In the genomic region with DNA sequence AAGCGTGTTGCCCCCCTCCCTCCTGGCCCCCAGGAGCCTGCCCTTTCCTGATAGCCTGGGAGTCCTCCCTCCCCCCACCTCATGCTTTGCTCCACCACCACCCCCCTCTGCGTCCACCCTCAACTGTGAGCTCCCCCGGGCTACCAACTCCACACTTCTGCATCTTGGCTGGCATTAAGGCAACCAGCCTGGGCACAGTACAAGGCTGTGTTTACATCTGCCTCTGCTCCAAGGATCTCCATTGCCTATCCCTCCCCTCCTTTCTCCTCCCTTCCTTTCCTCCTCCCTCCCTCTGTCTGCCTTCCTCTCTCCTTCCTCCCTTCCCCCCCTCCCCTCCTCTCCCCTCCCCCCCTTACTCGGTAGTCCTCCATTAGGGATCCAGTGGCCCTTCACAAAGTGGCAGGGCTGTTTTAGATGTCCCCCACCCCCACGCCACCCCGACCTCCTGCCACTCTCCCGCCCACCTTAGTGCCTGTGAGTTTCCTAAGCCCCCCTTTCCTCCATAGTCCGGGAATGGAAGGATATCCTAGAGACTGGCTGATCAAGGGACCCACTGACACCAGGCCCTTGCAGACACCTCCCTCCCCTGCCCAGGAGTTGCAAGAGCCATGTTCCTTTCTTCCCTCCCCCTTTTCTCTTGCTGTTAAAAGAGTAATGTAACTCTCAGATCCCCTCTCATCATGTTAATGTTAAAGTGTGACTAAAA, we compare ENCODE assay signal across 9 mouse cellular contexts. TPM values are rescaled to one million over a fixed set of nuclear protein-coding genes. Genes with fewer than 3 reads are reported as not detected.
A peak's percentile ranks its signal among the peaks of the same experiment; 100 is the strongest.
DNase-seq lines count a peak whose midpoint lies in the region; ATAC-seq lines count a peak whose summit lies in the region.
"Had no signal": no experiment of that assay in that cellular context is flagged by ENCODE, and none has a peak within 500 bp of the region (broad histone marks: within the 10 kb centered on the region; RNA-seq: fewer than 3 reads in every experiment).

No protein-coding gene starts in this region.

- 36% methylated on average over 8 of the region's 8 CpGs for WGBS in heart, embryonic 14.5 days
- WGBS in limb, embryonic 11.5 days = 44% methylated on average over 8 of the region's 8 CpGs

- peaks cover 42 to 52% of the 10 kb centered on the region in 2 experiments for H3K4me1 ChIP-seq in heart, embryonic 14.5 days (ENCODE audit: control insufficient read depth in 2 of 2, insufficient read depth in 2 of 2, low read length in 2 of 2)
- H3K4me1 ChIP-seq in limb, embryonic 11.5 days (ENCODE audit: control insufficient read depth, insufficient read depth, low read length) = peaks cover 10% of the 10 kb centered on the region

- peak overlapping the region; percentile 40 for H3K4me2 ChIP-seq in heart, embryonic 14.5 days (ENCODE audit: low read length)
- 0 out of 2 replicates have a peak overlapping the region, but pooled peaks have one; percentile 10 for H3K4me2 ChIP-seq in limb, embryonic 11.5 days (ENCODE audit: low read depth, severe bottlenecking)

- H3K9ac ChIP-seq in heart, embryonic 14.5 days (ENCODE audit: low read length) = peak overlapping the region; percentile 6; the same call in 1 of the 2 replicates
- no peak overlapping the region for H3K9ac ChIP-seq in limb, embryonic 11.5 days (ENCODE audit: low read length)

- DNase-seq in heart, postnatal 10 days = no peak
- peak; percentile 20 for DNase-seq in retina, postnatal 1 day
- no peak for DNase-seq in retina, embryonic 14.5 days (ENCODE audit: low spot score)
- DNase-seq in limb, embryonic 11.5 days (ENCODE audit: low spot score) = no peak
- DNase-seq in urinary bladder, adult 18-20 months (ENCODE audit: low spot score in 2 of 2) = no peak
- no peak for DNase-seq in right cerebral cortex, adult 2 months (ENCODE audit: low spot score in 2 of 2)
- DNase-seq in adrenal gland, adult (ENCODE audit: inconsistent age in 2 of 2, low spot score in 1 of 2) = no peak
- DNase-seq: thymus, adult 18-20 months had no signal

- H3K27ac ChIP-seq in heart, embryonic 14.5 days (replicated peaks in 1 of 2; ENCODE audit: control insufficient read depth in 1 of 2, insufficient read depth in 1 of 2, low read depth in 2 of 2, low read length in 2 of 2) = 0 out of 4 replicates have a peak overlapping the region, but pooled peaks have one; percentile 22 to 33
- H3K27ac ChIP-seq in limb, embryonic 11.5 days (replicated peaks; ENCODE audit: low read depth, low read length) = no peak overlapping the region

- no peaks in the 10 kb centered on the region for H3K9me3 ChIP-seq in heart, embryonic 14.5 days (ENCODE audit: control insufficient read depth, low read length)
- H3K9me3 ChIP-seq in limb, embryonic 11.5 days (ENCODE audit: control insufficient read depth, low read length) = no peaks in the 10 kb centered on the region

- H3K36me3 ChIP-seq in heart, embryonic 14.5 days (ENCODE audit: control insufficient read depth, insufficient read depth, low read length) = no peaks in the 10 kb centered on the region
- no peaks in the 10 kb centered on the region for H3K36me3 ChIP-seq in limb, embryonic 11.5 days (ENCODE audit: control insufficient read depth, insufficient read depth, low read length)

- intact Hi-C loops in heart, postnatal 10 days (cut with DNase I) = loop anchor here (5.0 kb wide), 1 partner anchor 37 kb away; no protein-coding TSS in a partner anchor

- ATAC-seq in heart, embryonic 14.5 days (ENCODE audit: insufficient number of reproducible peaks, insufficient read depth, low FRiP score, low read depth) = no peak
- no peak for ATAC-seq in limb, embryonic 11.5 days (ENCODE audit: insufficient number of reproducible peaks, low FRiP score, low TSS enrichment, low read depth)

- no peaks in the 10 kb centered on the region for H3K27me3 ChIP-seq in heart, embryonic 14.5 days (ENCODE audit: control insufficient read depth, insufficient read depth, low read length)
- no peaks in the 10 kb centered on the region for H3K27me3 ChIP-seq in limb, embryonic 11.5 days (ENCODE audit: control insufficient read depth, insufficient read depth, low read length)

- H3K4me3 ChIP-seq in heart, embryonic 14.5 days (ENCODE audit: control insufficient read depth in 1 of 2, insufficient read depth in 1 of 2, low read depth in 1 of 2, low read length in 2 of 2) = no peak overlapping the region
- H3K4me3 ChIP-seq in limb, embryonic 11.5 days (ENCODE audit: low read depth, low read length) = no peak overlapping the region

RNA-seq across cellular contexts. Expression of a gene that starts 34.2 kb away (rescaled TPM):
- polyA plus RNA-seq in heart, embryonic 14.5 days (2014; fragmentation: Nextera tagmentation; extraction: Ambion mirVana) = 4.5 and 4.6 TPM in 2 replicates
- 10 to 100 TPM; 23.8 to 24.3 TPM for total RNA-seq in heart, postnatal 10 days (2021)
- polyA plus RNA-seq in limb, embryonic 11.5 days (2014; fragmentation: Nextera tagmentation; extraction: Ambion mirVana) = 0.21 and 0.27 TPM in 2 replicates
